Mouse (Mus musculus): ENCODE measurements around the gene Sec14l4.

DNA sequence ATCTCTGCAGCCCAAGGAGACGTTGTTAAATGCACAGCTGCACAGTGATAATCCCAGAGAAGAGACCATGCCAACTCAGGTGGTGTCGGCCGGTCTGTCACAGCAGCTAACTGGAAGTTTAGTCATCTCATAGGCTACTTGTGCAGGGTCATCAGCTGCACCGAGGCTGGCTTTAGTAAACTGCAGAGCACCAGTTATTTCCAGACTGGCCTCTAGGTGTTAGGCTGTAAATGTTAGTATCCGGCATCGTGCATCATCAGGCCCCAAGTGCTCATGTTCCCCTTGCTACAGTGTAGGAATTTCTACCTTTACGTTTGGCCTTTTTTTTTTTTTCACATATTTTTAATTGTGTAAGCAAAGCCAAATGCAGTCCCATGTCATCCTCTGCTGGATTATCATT, 2.2 kb downstream of the Sec14l4 start:
- TF ChIP-seq CTCF (IDR thresholded peaks at IDR 0.05) (0 out of 2 replicates have a peak, but pooled peaks have one; percentile 20), EP300 (IDR thresholded peaks at IDR 0.05) (no peak)

Measured in lung, postnatal 0 days (tissue).